Mouse (Mus musculus) ovary, postnatal 14 days (tissue): ENCODE data around the gene Rhox9.
"Not testable (repeated sequence)": the region's sequence is repeated elsewhere in the genome, so short reads cannot be mapped to it uniquely, and the experiment has no call there.

Experiments used
- DNase-seq: peaks from one replicate; pipeline ENCODE4 v3.0.0; 2022; ENCODE audit warnings: low spot score

Gene Rhox9

GRCm38 (mm10) chrX:37901670-37902069 is at the start of gene Rhox9:
Gene Rhox9 (minus strand): TSS chrX:37901770.
- not testable (repeated sequence) for DNase-seq

GRCm38 (mm10) chrX:37916311-37916710 is 14.7 kb upstream of the Rhox9 start:
- DNase-seq: no peak

- DNase-seq: no peak
These were observed 7.0 kb upstream of the Rhox9 start for GRCm38 (mm10) chrX:37908581-37908980.

GRCm38 (mm10) chrX:37903727-37904126 is 2.2 kb upstream of the Rhox9 start:
- DNase-seq: no peak

GRCm38 (mm10) chrX:37897132-37897531 is 4.4 kb downstream of the Rhox9 start, which contains the start of gene Rhox7b:
Gene Rhox7b (minus strand): TSS chrX:37897232.
- not testable (repeated sequence) for DNase-seq

- DNase-seq: no peak
These were observed 22.7 kb downstream of the Rhox9 start, which contains the start of gene Rhox8 for GRCm38 (mm10) chrX:37878844-37879243. Gene Rhox8 (minus strand): TSS chrX:37878944.

- no peak for DNase-seq
These were observed 29.9 kb downstream of the Rhox9 start for GRCm38 (mm10) chrX:37871641-37872040.
